ENCODE assay signal across 12 mouse cellular contexts in the genomic region with DNA sequence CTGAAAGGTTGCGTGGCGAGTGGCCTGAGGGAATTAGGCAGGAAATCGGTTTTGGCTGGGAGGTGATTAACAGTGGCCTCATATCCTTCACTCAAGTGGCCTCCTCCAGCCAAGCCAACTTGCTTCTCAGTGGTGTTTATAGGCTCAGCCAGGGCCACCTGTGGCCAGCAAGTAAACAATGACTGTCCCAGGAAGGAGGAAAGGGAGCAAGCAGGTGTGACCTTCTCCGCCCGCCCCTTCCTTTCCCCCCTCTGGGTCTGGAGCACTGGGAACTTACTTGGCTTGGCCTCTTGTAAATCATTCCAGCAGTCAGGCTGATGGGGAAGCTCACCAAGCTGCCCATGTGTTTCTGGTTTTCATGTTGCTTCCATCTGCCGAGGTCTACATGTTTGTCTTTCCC. TPM values are rescaled to one million over a fixed set of nuclear protein-coding genes. Genes with fewer than 3 reads are reported as not detected.
DNase-seq lines count a peak whose midpoint lies in the region; ATAC-seq and TF ChIP-seq lines count a peak whose summit lies in the region.
"Had no signal": no experiment of that assay in that cellular context is flagged by ENCODE, and none has a peak within 500 bp of the region (broad histone marks: within the 10 kb centered on the region; RNA-seq: fewer than 3 reads in every experiment).

No protein-coding gene starts in this region.

- H3K4me3 ChIP-seq in limb, embryonic 14.5 days (replicated peaks; ENCODE audit: low read length), result no peak overlapping the region

- no peaks in the 10 kb centered on the region for H3K9me3 ChIP-seq in limb, embryonic 14.5 days (ENCODE audit: control insufficient read depth, low read length)
- H3K9me3 ChIP-seq: G1E had no signal

- no peak overlapping the region for H3K9ac ChIP-seq in limb, embryonic 14.5 days (ENCODE audit: low read depth, low read length, severe bottlenecking)

- no peaks in the 10 kb centered on the region for H3K4me1 ChIP-seq in limb, embryonic 14.5 days (ENCODE audit: control insufficient read depth, insufficient read depth, low read length)

- no peak for TF ChIP-seq POLR2A in limb, embryonic 14.5 days (IDR thresholded peaks at IDR 0.05; ENCODE audit: borderline replicate concordance, extremely low read depth, insufficient read depth, insufficient read length)

- no peaks in the 10 kb centered on the region for H3K27me3 ChIP-seq in limb, embryonic 14.5 days (ENCODE audit: control insufficient read depth, insufficient read depth, low read length)

- ATAC-seq in limb, embryonic 14.5 days (ENCODE audit: low FRiP score, low read depth), result peak; percentile 51; the same call in 1 of the 2 replicates
- ATAC-seq: hindbrain, postnatal 0 days had no signal

- H3K4me2 ChIP-seq in limb, embryonic 14.5 days (replicated peaks; ENCODE audit: low read depth, low read length, severe bottlenecking), result no peak overlapping the region

- 37% methylated on average over 6 of the region's 6 CpGs for WGBS in limb, embryonic 14.5 days

- H3K36me3 ChIP-seq in limb, embryonic 14.5 days (ENCODE audit: control insufficient read depth, insufficient read depth, low read length), result peaks cover 15% of the 10 kb centered on the region
- H3K36me3 ChIP-seq: G1E had no signal

- DNase-seq in cerebellum, adult 11-12 months, result peak; percentile 81
- no peak for DNase-seq in cerebellum, postnatal 4 days (ENCODE audit: low spot score in 2 of 2)
- DNase-seq in layer of hippocampus, postnatal 10 days (ENCODE audit: low spot score in 2 of 2), result peak; percentile 4 to 15
- DNase-seq in layer of hippocampus, postnatal 36 days, result no peak
- DNase-seq in embryo, embryonic 11 days, result peak; percentile 28
- DNase-seq in limb, embryonic 14.5 days (ENCODE audit: low spot score), result peak; percentile 16
- no peak for DNase-seq in adipocyte (ENCODE audit: low spot score)
- DNase-seq in frontal cortex, postnatal 36 days (ENCODE audit: low spot score in 2 of 2), result no peak
- DNase-seq: lung, postnatal 4 days had no signal

- H3K27ac ChIP-seq in limb, embryonic 14.5 days (replicated peaks; ENCODE audit: low read depth, low read length), result no peak overlapping the region
- H3K27ac ChIP-seq: hindbrain, postnatal 0 days; kidney, postnatal 0 days had no signal

RNA-seq across cellular contexts. Expression of a gene that starts 46.3 kb away (rescaled TPM):
- 10 to 100 TPM; 34.4 to 36.0 TPM for total RNA-seq in layer of hippocampus, postnatal 10 days (2021)
- total RNA-seq in layer of hippocampus, postnatal 36 days (2021), result 10 to 100 TPM; 13.8 to 14.6 TPM
- polyA plus RNA-seq in limb, embryonic 14.5 days (2012; rRNA removed), result 29.3 and 34.0 TPM in 2 replicates
- 13.3 and 14.3 TPM in 2 replicates for polyA plus RNA-seq in limb, embryonic 14.5 days (2014; fragmentation: Nextera tagmentation; extraction: Ambion mirVana)
- polyA plus RNA-seq: G1E had no signal

RNA-seq across cellular contexts. Expression of a gene that starts 50.0 kb away (rescaled TPM):
- 1 to 10 TPM; 3.6 to 3.7 TPM for total RNA-seq in layer of hippocampus, postnatal 10 days (2021)
- 1 to 10 TPM; 1.9 to 2.0 TPM for total RNA-seq in layer of hippocampus, postnatal 36 days (2021)
- 4.8 and 5.5 TPM in 2 replicates for polyA plus RNA-seq in limb, embryonic 14.5 days (2012; rRNA removed)
- polyA plus RNA-seq in limb, embryonic 14.5 days (2014; fragmentation: Nextera tagmentation; extraction: Ambion mirVana), result 4.2 and 4.7 TPM in 2 replicates

Comparison
In these comparisons a context has a peak if more than half of its experiments do, and no peak if none do; other contexts are left out.
1. DNase-seq: peak in cerebellum, adult 11-12 months (single experiment), layer of hippocampus, postnatal 10 days (2 of 2), embryo, embryonic 11 days (single experiment) and limb, embryonic 14.5 days (single experiment); none in cerebellum, postnatal 4 days (0 of 2), layer of hippocampus, postnatal 36 days (0 of 2), adipocyte (single experiment) and frontal cortex, postnatal 36 days (0 of 2).